Mouse (Mus musculus): Measurements from ENCODE around the gene Plpp1. TPM values are rescaled to one million over a fixed set of nuclear protein-coding genes. Genes with fewer than 3 reads are reported as not detected.

The Plpp1 gene
- polyA plus RNA-seq (2012; fragmentation: generic; extraction: Trizol) = 100 to 1,000 TPM in 1 of 2 experiments, 10 to 100 TPM in 1; 32.8 to 197 TPM

DNA sequence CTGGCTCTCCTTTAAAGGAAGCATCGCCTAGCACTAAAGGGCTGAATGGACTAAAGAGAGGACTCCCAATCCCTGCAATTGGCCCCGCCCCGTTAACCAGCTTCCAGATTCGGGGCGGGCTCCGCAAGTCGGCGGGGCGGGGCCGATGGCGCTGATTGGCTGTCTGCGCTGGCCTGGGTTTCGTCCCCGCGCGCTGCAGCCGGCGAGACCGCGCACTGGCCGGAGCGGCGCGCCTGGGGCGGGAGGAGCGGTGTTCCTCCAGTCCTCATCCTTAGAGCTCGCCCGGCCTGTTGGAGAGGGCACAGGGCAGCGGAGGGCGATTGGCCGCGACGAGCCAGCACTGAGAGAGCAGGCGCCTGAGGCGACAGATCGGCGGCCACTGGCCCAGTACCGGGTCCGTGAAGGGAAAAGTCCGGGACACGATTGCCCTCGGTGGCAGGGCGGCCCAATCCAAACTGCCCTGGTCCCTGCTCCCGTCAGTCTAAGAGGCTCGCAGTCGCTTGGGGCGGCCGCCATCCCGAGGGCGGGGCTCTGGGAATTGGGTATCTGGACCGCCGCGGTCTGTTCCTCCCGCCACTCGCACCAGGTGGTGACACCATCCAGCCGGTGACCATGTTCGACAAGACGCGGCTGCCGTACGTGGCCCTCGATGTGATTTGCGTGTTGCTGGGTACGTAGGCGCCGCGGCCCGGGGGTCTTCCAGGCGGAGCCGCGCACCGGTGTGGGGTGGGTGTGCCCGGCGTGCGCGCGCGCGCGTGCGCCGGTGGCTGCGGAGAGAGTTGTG is at the start of gene Plpp1:
Gene Plpp1, plus strand, starts transcription at position 196 of the 784 bp plus-strand sequence.

Other genes with a start within 250 kb of the Plpp1 start
- under 1 TPM in 1 of 2 experiments, not detected in 1; 0.01 TPM for gene Il31ra, start 206.4 kb upstream of the Plpp1 start, polyA plus RNA-seq (2012; fragmentation: generic; extraction: Trizol)
- gene Ddx4, start 148.3 kb upstream of the Plpp1 start, polyA plus RNA-seq (2012; fragmentation: generic; extraction: Trizol) = not detected
- 1 to 10 TPM in 1 of 2 experiments, under 1 TPM in 1; 0.53 to 4.2 TPM for gene Slc38a9, start 140.0 kb upstream of the Plpp1 start, polyA plus RNA-seq (2012; fragmentation: generic; extraction: Trizol)
- 10 to 100 TPM in 1 of 2 experiments, 1 to 10 TPM in 1; 1.5 to 11.5 TPM for gene Mtrex, start 126.6 kb downstream of the Plpp1 start, polyA plus RNA-seq (2012; fragmentation: generic; extraction: Trizol)
- gene Dhx29, start 126.7 kb downstream of the Plpp1 start, polyA plus RNA-seq (2012; fragmentation: generic; extraction: Trizol) = 1 to 10 TPM; 1.9 to 8.0 TPM
- 1 to 10 TPM; 3.1 to 7.9 TPM for gene Ccno, start 187.0 kb downstream of the Plpp1 start, polyA plus RNA-seq (2012; fragmentation: generic; extraction: Trizol)
- under 1 TPM; 0.02 to 0.08 TPM for gene Mcidas, start 193.1 kb downstream of the Plpp1 start, polyA plus RNA-seq (2012; fragmentation: generic; extraction: Trizol)
- not detected for gene Cdc20b, start 234.3 kb downstream of the Plpp1 start, polyA plus RNA-seq (2012; fragmentation: generic; extraction: Trizol)
- gene Gpx8, start 245.6 kb downstream of the Plpp1 start, polyA plus RNA-seq (2012; fragmentation: generic; extraction: Trizol) = 100 to 1,000 TPM in 1 of 2 experiments, 10 to 100 TPM in 1; 24.6 to 164 TPM